Mouse (Mus musculus) lung, adult 2 months (tissue): ENCODE results near the gene Vgf.

Source experiments
- CTCF ChIP-seq: fragments of 200-500 bp; IDR thresholded peaks from 2 replicates; pipeline ENCODE4 v1.5.1; 2011; ENCODE audit warnings: mild to moderate bottlenecking, low read length, control low read depth; ENCODE audit not compliant: insufficient read depth
- POLR2A ChIP-seq: fragments of 200-500 bp; IDR thresholded peaks from 2 replicates; pipeline ENCODE4 v1.6.1; 2011; ENCODE audit warnings: low read depth, mild to moderate bottlenecking, control low read depth, low read length, borderline replicate concordance; ENCODE audit errors: extremely low read depth

DNA sequence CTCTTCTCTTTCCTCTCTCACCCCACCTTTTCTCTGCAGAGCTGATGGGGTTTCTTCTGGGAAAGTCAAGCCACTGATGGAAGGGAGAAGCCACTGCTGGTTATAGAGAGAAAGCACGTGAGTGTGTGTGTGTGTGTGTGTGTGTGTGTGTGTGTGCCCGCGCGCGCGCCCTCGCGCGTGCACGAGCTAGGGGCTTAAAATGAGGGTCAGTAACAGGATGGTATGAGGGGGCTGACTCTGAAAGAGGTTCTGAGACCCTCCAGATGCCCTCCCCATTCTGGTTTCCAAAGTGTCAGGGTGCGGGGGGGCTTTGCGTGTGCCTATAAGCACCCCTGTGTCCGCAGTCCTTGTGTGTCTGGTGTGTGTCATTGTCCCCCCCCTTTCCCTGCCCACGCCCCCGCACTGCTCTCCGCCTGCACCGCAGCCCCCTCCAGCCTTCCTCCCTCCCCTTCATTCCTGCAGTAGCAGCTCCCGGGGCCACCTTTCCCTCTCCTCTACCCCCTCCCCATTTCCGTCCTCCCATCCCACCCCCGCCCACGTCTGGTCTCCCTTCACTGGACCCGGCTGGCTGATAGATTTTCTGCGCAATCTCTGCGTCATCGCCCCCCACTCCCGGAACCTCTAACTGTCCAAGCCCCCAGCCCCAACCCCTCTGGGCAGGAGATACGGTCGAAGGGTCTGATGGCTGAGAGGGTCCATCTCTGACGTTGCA, 2.5 kb downstream of the Vgf start:
- TF ChIP-seq CTCF: no peak
- TF ChIP-seq POLR2A: no peak
